Mouse (Mus musculus) heart, adult 2 months (tissue): ENCODE results near the gene Prpf38b. TPM values are rescaled to one million over a fixed set of nuclear protein-coding genes. Genes with fewer than 3 reads are reported as not detected.

Experiments used
- DNase-seq, 2 experiments: peaks; one replicate each; pipeline ENCODE4 v3.0.0; 2021
- H3K27ac ChIP-seq: fragments of 200-600 bp; 2 replicates; pipeline ENCODE4 v1.8.1; 2022
- H3K27me3 ChIP-seq: fragments of 200-500 bp; 2 replicates; pipeline ENCODE4 v1.6.1; 2012; ENCODE audit warnings: mild to moderate bottlenecking, low read length, inconsistent platforms, mixed read lengths; ENCODE audit not compliant: control insufficient read depth, insufficient read depth
- H3K36me3 ChIP-seq: fragments of 200-500 bp; 2 replicates; pipeline ENCODE4 v1.6.1; 2012; ENCODE audit warnings: low read length, inconsistent platforms; ENCODE audit not compliant: control insufficient read depth, insufficient read depth
- H3K4me1 ChIP-seq: fragments of 200-500 bp; 2 replicates; pipeline ENCODE4 v1.6.1; 2011; ENCODE audit warnings: low read length; ENCODE audit not compliant: control insufficient read depth, insufficient read depth
- H3K4me3 ChIP-seq: fragments of 200-600 bp; 2 replicates; pipeline ENCODE4 v1.8.1; 2022
- H3K79me2 ChIP-seq: fragments of 200-500 bp; replicated peaks from 2 replicates; pipeline ENCODE4 v1.6.1; 2012; ENCODE audit warnings: mild to moderate bottlenecking, inconsistent platforms, low read length, moderate library complexity, mixed read lengths; ENCODE audit not compliant: control insufficient read depth, insufficient read depth
- H3K9ac ChIP-seq: fragments of 200-500 bp; 2 replicates; pipeline ENCODE4 v1.6.1; 2012; ENCODE audit warnings: low read depth, mild to moderate bottlenecking, control low read depth, inconsistent platforms, low read length, mixed read lengths
- CTCF ChIP-seq: fragments of 200-600 bp; IDR thresholded peaks from 2 replicates; pipeline ENCODE4 v1.8.1; 2022; ENCODE audit warnings: antibody characterized with exemption, mild to moderate bottlenecking, moderate library complexity
- EP300 ChIP-seq: fragments of 200-500 bp; IDR thresholded peaks from 2 replicates; pipeline ENCODE4 v1.6.1; 2011; ENCODE audit warnings: low read depth, low read length, control low read depth; ENCODE audit not compliant: insufficient read depth
- POLR2A ChIP-seq: fragments of 200-500 bp; IDR thresholded peaks from 2 replicates; pipeline ENCODE4 v1.6.1; 2011; ENCODE audit warnings: mild to moderate bottlenecking, low read depth, low read length, control low read depth; ENCODE audit not compliant: insufficient read depth
- WGBS: fragments of 180-500 bp; shearing (Covaris S2); methylation state at CpG from one replicate; pipeline ENCODE4 v1.1.7; 2018; 5-methylcytosine and 5-hydroxymethylcytosine counted together
- intact Hi-C: fragments of 180-260 bp; cut with DNase I; formaldehyde crosslinking; loops from one replicate; pipeline ENCODE4 v1.15.1; 2025
- polyA plus RNA-seq: library from polyadenylated mRNA; depleted of rRNA; stranded (reverse); fragments of >200 nt; gene quantifications from 2 replicates; pipeline ENCODE4 v1.2.3, GENCODE M21; 2012
- total RNA-seq, 2 experiments: library from RNA; stranded (reverse); gene quantifications; 2 replicates each; pipeline ENCODE4 v1.2.3; 2021

Gene Prpf38b
- total and polyA plus RNA-seq, 3 experiments, result 13.6 to 21.1 (median 17.3) TPM

DNA sequence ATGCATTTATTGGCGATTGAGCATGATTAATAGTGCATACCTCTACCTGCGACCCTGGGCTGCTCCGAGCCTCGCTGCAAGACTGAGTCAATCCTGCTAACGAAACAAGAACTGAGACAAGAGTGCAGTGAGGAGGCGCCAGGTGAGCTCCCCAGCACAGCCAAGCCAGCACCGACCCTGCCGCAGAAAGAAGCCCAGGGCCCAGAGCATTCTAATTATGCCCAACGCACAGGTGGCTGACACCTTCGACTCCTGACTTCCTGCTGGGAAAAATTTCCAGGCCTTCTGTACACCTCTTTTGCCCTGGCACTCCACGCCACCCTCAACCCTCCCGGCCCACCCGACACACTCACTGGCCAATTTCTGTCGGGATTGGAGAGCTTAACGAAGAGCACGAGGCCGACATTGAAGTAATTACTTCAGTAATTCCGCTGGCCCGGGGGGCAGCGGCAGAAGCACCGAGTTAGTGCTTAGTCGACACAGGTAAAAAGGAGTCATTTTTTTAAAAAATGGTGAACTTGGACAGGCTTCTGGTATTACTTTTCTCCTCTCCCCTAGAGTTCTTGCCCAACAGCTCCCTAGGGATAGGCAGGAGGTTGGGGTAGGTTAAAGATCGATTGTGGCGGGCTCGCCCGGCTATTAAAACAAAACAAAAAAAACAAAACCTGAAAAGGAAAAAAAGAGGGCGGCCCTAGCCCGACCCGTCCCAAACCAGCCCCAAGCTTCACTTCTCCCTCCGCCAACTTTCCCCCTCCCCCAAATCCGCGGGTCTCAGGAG is 1.0 kb downstream of the Prpf38b start:
- Histone ChIP-seq H3K36me3 (peaks cover 22% of the 10 kb centered on the region), H3K4me3 (peak overlapping the region; percentile 98), H3K27me3 (no peaks in the 10 kb centered on the region), H3K9ac (peak overlapping the region; percentile 92), H3K79me2 (0 out of 2 replicates have a peak, but pooled peaks cover 3% of the 10 kb centered on the region), H3K4me1 (peaks cover 7% of the 10 kb centered on the region), H3K27ac (peak overlapping the region; percentile 96)
- peak; percentile 9 to 27 for DNase-seq
- TF ChIP-seq POLR2A (no peak), CTCF (no peak), EP300 (no peak)
- WGBS, result under 1% methylated on average over 32 of the region's 32 CpGs
- intact Hi-C loops, result loop anchor here (1.0 to 10.0 kb wide), 5 partner anchors 53 to 346 kb away; partner anchors contain the start of genes Fam102b and Tmem167b

DNA sequence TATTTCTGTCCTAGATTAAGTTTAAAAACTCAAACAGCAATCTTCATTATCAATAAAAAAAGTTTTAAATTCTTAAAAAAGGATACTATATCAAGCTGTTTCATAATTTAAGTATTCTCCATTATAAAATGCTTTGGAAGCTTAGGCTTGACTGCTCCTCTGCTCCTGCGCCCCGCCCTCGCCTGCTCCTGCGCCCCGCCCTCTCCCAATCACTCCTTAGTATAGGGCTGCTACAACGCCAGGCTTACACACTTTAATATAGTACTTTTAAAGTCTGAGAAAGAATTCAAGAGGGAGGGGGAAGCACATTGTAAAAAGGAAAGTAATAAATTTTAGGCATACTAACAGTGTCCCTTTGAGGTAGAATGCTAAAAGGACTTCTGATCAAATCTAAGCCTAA is 8.6 kb downstream of the Prpf38b start:
- Histone ChIP-seq H3K79me2 (no peaks in the 10 kb centered on the region), H3K4me3 (no peak overlapping the region), H3K4me1 (peaks cover 4% of the 10 kb centered on the region; the same call in 1 of the 2 replicates), H3K27me3 (no peaks in the 10 kb centered on the region), H3K9ac (no peak overlapping the region), H3K36me3 (peaks cover 14% of the 10 kb centered on the region), H3K27ac (no peak overlapping the region)
- intact Hi-C loops, result no loop called here
- TF ChIP-seq CTCF (no peak), EP300 (no peak), POLR2A (no peak)
- 95% methylated on average over 6 of the region's 6 CpGs for WGBS
- DNase-seq, result no peak

DNA sequence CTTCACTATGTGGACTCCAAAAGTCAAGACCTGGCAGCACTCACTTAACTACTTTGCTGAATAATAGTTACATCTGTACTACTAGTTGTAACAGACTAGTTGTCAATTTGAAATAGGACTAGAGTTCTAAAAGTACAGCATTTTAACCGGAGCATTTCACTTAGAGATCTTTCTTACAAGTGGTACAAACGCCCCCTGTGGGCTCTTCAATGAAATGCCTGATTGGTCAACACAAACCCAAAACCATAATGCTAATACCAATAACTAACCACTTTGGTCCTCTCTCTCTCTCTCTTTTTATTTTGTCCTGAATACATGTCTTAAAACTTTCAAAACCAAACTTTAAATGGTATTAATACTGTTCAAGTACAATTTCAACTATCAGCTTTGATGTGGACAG is 9.5 kb downstream of the Prpf38b start:
- Histone ChIP-seq H3K27me3 (no peaks in the 10 kb centered on the region), H3K9ac (no peak overlapping the region), H3K4me3 (no peak overlapping the region), H3K36me3 (peaks cover 11% of the 10 kb centered on the region), H3K4me1 (peaks cover 4% of the 10 kb centered on the region; the same call in 1 of the 2 replicates), H3K27ac (no peak overlapping the region), H3K79me2 (no peaks in the 10 kb centered on the region)
- intact Hi-C loops, result no loop called here
- TF ChIP-seq CTCF (peak; percentile 60), EP300 (no peak), POLR2A (no peak)
- no peak for DNase-seq
- 46% methylated on average over 2 of the region's 2 CpGs for WGBS

DNA sequence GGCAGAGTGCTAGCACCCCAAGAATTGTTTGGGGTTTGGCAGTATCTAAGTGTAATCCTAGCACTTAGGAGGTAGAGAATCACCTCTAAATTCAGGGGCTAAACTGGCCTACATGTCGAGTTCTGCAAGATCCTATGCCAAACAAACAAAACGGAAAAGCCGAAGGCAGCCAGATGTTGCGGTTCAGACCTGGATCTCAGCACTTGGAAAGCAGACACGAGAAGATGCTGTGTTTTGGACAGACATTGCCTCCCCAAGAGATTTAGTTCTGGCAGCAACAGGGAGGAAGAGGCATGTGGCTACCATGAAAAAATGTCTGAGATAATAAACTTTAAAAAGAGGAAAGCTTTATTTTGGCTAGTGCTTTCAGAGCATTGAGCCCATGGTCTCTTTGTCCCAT is 10.8 kb downstream of the Prpf38b start:
- intact Hi-C loops, result no loop called here
- Histone ChIP-seq H3K27me3 (no peaks in the 10 kb centered on the region), H3K36me3 (peaks cover 7% of the 10 kb centered on the region), H3K27ac (no peak overlapping the region; the same call in 1 of the 2 replicates), H3K79me2 (no peaks in the 10 kb centered on the region), H3K4me3 (no peak overlapping the region), H3K9ac (no peak overlapping the region), H3K4me1 (peaks cover 4% of the 10 kb centered on the region; the same call in 1 of the 2 replicates)
- TF ChIP-seq EP300 (no peak), POLR2A (no peak), CTCF (no peak)
- 68% methylated on average over 5 of the region's 5 CpGs for WGBS
- peak in 1 of 2 experiments; percentile 27 for DNase-seq

DNA sequence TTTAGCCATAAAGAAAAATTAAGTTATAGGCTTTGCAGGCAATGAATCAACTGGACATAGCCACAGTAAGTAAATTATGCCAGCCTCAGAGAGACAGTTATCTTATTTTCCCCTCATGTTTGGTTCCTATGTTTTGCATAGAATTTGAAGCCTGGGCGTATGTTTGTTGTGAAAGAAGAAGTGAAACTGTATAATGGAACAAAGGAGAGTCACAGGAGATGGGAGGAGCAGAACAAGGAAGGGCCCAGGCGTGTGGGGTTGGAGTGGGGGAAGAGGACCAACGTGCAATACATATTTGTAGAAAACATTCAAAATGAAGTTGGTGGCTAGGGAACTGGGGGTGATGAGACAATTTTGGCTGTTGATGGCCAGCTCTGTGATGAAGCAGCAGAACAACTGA is 11.4 kb downstream of the Prpf38b start:
- intact Hi-C loops, result no loop called here
- Histone ChIP-seq H3K4me3 (no peak overlapping the region), H3K27me3 (no peaks in the 10 kb centered on the region), H3K36me3 (peaks cover 4% of the 10 kb centered on the region), H3K27ac (peak overlapping the region; percentile 7; the same call in 1 of the 2 replicates), H3K4me1 (peaks cover 4% of the 10 kb centered on the region; the same call in 1 of the 2 replicates), H3K9ac (no peak overlapping the region), H3K79me2 (no peaks in the 10 kb centered on the region)
- peak in 1 of 2 experiments; percentile 40 for DNase-seq
- TF ChIP-seq CTCF (no peak), POLR2A (no peak), EP300 (0 out of 2 replicates have a peak, but pooled peaks have one; percentile 9)
- 78% methylated on average over 3 of the region's 3 CpGs for WGBS

DNA sequence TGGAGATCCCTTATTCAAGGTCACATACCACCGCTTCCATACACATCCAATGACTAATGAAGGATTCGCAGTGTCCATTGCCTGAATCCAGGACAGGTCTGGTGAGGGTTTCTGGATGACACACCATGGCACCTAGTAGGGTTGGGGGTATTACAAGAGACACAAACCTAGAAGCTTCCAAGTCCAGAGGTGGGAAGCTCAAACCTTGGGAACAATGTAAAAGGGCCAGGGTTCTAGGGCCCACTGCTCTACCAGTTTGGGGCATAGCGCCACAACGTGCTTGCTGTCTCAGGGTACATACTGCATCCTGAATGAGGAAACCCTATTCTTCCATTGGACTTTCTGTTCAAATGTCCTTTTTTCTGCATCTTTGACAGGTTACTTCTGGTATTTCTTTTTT is 12.9 kb downstream of the Prpf38b start:
- Histone ChIP-seq H3K4me1 (peaks cover 4% of the 10 kb centered on the region; the same call in 1 of the 2 replicates), H3K4me3 (no peak overlapping the region), H3K27me3 (no peaks in the 10 kb centered on the region), H3K79me2 (no peaks in the 10 kb centered on the region), H3K36me3 (peaks cover 2% of the 10 kb centered on the region), H3K9ac (no peak overlapping the region), H3K27ac (no peak overlapping the region)
- 95% methylated on average over 4 of the region's 4 CpGs for WGBS
- no peak for DNase-seq
- TF ChIP-seq CTCF (no peak), POLR2A (no peak), EP300 (no peak)
- intact Hi-C loops, result no loop called here
